Comparison of ENCODE assay signal across 8 mouse cellular contexts in the genomic region with DNA sequence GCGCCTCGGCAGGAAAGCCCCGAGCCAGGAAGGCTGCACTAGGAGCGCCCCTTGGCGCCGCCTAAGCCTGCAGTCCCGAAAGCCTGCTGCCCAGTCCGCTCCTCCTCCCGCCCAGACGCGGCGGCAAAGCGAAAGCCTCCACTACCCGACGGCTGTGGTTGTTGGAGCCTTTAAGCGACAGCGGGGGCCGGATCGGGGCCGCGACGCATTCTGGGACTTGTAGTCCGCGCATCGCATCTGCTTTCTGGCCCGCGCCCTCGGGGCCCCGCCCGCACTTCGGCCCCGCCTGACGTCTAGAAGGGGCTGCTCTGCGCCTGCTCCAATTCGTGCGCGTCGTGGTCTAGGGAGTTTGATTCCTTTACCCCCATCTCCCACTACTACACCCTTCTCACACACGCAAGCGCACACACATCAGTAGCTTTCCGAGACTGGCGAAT. TPM values are rescaled to one million over a fixed set of nuclear protein-coding genes. Genes with fewer than 3 reads are reported as not detected.
DNase-seq lines count a peak whose midpoint lies in the region; ATAC-seq and TF ChIP-seq lines count a peak whose summit lies in the region.

A gene (minus strand): TSS at position 77 of the 437 bp plus-strand sequence.

- no peaks in the 10 kb centered on the region for H3K36me3 ChIP-seq in hindbrain, postnatal 0 days (ENCODE audit: insufficient read depth, low read length)

- intact Hi-C loops in gastrocnemius, adult 2 months (cut with DNase I): loop anchor here (5.0 kb wide), 2 partner anchors 46 to 64 kb away; no protein-coding TSS in a partner anchor
- intact Hi-C loops in left cerebral cortex, adult 2 months (cut with DNase I): loop anchor here (2.0 to 5.0 kb wide), 2 partner anchors 30 to 114 kb away; no protein-coding TSS in a partner anchor

- peak; percentile 95 for DNase-seq in WW6 (ENCODE audit: low read depth, low spot score)
- peak; percentile 92 to 93 for DNase-seq in cerebellum, postnatal 4 days (ENCODE audit: low spot score in 2 of 2)
- peak; percentile 96 for DNase-seq in gastrocnemius, adult 2 months
- DNase-seq in hindbrain, postnatal 0 days (ENCODE audit: low spot score): peak; percentile 97
- DNase-seq in left cerebral cortex, adult 2 months (ENCODE audit: extremely low spot score in 1 of 2, low spot score in 2 of 2): peak; percentile 95
- DNase-seq in right cerebral cortex, adult 2 months (ENCODE audit: low spot score in 2 of 2): peak; percentile 93 to 94
- DNase-seq in urinary bladder, postnatal 14 days (ENCODE audit: low spot score): peak; percentile 94

- under 1% methylated on average over 41 of the region's 42 CpGs for WGBS in hindbrain, postnatal 0 days

- H3K9ac ChIP-seq in hindbrain, postnatal 0 days (replicated peaks; ENCODE audit: low read length): peak within 1 kb of the TSS; percentile 77

- no peaks in the 10 kb centered on the region for H3K27me3 ChIP-seq in hindbrain, postnatal 0 days (ENCODE audit: insufficient read depth, low read length)

- peak within 1 kb of the TSS; percentile 80 for H3K4me3 ChIP-seq in gastrocnemius, adult 2 months
- H3K4me3 ChIP-seq in hindbrain, postnatal 0 days (ENCODE audit: low read length): peak within 1 kb of the TSS; percentile 82
- H3K4me3 ChIP-seq in left cerebral cortex, adult 2 months: peak within 1 kb of the TSS; percentile 96

- H3K4me1 ChIP-seq in hindbrain, postnatal 0 days (ENCODE audit: insufficient read depth, low read length): peaks cover 13% of the 10 kb centered on the region

- peak; percentile 95 for ATAC-seq in hindbrain, postnatal 0 days
- peak; percentile 98 for ATAC-seq in megakaryocyte, adult 5-6 weeks (ENCODE audit: poor library complexity, severe bottlenecking)

- TF ChIP-seq CTCF in gastrocnemius, adult 2 months (IDR thresholded peaks at IDR 0.05): peak; percentile 30; the same call in 1 of the 2 replicates
- TF ChIP-seq CTCF in hindbrain, postnatal 0 days (IDR thresholded peaks at IDR 0.05; ENCODE audit: low read depth): peak; percentile 23; the same call in 1 of the 2 replicates
- TF ChIP-seq CTCF in left cerebral cortex, adult 2 months (IDR thresholded peaks at IDR 0.05): no peak; the same call in none of the 2 replicates

- H3K4me2 ChIP-seq in hindbrain, postnatal 0 days (ENCODE audit: low read depth, low read length): peak within 1 kb of the TSS; percentile 72

- peak within 1 kb of the TSS; percentile 93 for H3K27ac ChIP-seq in gastrocnemius, adult 2 months
- peak within 1 kb of the TSS; percentile 88 for H3K27ac ChIP-seq in hindbrain, postnatal 0 days
- H3K27ac ChIP-seq in left cerebral cortex, adult 2 months: peak within 1 kb of the TSS; percentile 81

- H3K9me3 ChIP-seq in hindbrain, postnatal 0 days (ENCODE audit: low read length): no peaks in the 10 kb centered on the region

RNA-seq across cellular contexts. Expression of the gene that starts here (rescaled TPM):
- total RNA-seq in gastrocnemius, adult 2 months (2021): 10 to 100 TPM; 92.9 to 98.3 TPM
- 48.0 and 51.3 TPM in 2 replicates for total RNA-seq in hindbrain, postnatal 0 days (2014; rRNA removed)
- 1.9 and 2.5 TPM in 2 replicates for polyA plus RNA-seq in hindbrain, postnatal 0 days (2015; fragmentation: Nextera tagmentation; extraction: Ambion mirVana)
- total RNA-seq in left cerebral cortex, adult 2 months (2021): 10 to 100 TPM; 57.2 to 59.8 TPM
- total RNA-seq in megakaryocyte, adult 5-6 weeks (2015): 6.4 and 6.8 TPM in 2 replicates
- 5.2 and 10.8 TPM in 2 replicates for total RNA-seq in megakaryocyte, adult 5-6 weeks (2017)

Comparison
In these comparisons a context has a peak if more than half of its experiments do, and no peak if none do; other contexts are left out.
1. Peak in every context shown above with its lines: DNase-seq, ATAC-seq, H3K4me3 ChIP-seq and H3K27ac ChIP-seq.